Mouse (Mus musculus) lung, postnatal 10 days (tissue): ENCODE measurements at regions not wholly inside any gene's neighbourhood (a gene's known extent, or its start where the extent isn't known, plus 50 kb on each side); places are given as distances from the start of the nearest gene placed in this dataset.
"Not testable (repeated sequence)": the region's sequence is repeated elsewhere in the genome, so short reads cannot be mapped to it uniquely, and the experiment has no call there.

Source experiments
- DNase-seq: peaks from one replicate; pipeline ENCODE4 v3.0.0; 2021

- no peak for DNase-seq
Observed at GRCm38 (mm10) chr3:155662280-155662679, 569.0 kb downstream of the Lrriq3 start.

DNA sequence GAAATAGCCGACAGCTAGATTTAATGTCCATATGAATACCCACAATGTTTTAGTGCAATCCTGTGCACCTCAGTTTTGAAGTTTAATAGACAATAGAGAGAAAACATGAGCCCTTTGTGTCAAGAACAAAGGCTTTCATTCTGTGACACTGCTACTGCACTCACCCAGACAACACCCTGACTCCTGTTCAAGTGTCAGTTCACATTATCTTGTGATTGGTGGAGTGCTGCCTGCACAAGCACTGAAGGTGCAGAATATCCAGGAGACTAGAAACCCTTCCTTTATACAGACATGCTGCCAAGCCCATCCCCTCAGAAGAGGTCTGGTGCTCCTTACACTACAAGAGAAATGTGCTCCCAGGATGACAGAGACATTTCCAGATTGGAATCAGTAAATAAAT lies 579.3 kb downstream of the Lrriq3 start:
- no peak for DNase-seq

DNA sequence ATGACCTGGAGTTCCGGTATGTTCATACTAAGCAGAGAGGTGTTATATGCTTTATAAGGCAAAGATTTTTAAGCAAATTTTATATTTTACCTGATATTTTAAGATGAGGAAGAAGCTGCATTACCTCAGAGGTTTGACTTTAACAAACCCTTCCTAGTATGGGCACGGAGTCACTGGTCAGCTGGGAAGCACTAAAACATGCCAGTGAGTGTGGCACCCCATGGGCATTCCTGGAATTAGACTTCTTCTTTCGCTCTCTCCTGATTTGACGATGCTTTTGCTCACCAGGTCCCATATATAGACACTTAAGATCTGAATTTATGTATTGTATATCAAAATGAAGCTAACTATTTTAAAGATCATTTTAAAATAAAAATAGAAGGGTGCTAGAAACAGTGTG lies 587.0 kb downstream of the Lrriq3 start:
- DNase-seq: no peak

DNA sequence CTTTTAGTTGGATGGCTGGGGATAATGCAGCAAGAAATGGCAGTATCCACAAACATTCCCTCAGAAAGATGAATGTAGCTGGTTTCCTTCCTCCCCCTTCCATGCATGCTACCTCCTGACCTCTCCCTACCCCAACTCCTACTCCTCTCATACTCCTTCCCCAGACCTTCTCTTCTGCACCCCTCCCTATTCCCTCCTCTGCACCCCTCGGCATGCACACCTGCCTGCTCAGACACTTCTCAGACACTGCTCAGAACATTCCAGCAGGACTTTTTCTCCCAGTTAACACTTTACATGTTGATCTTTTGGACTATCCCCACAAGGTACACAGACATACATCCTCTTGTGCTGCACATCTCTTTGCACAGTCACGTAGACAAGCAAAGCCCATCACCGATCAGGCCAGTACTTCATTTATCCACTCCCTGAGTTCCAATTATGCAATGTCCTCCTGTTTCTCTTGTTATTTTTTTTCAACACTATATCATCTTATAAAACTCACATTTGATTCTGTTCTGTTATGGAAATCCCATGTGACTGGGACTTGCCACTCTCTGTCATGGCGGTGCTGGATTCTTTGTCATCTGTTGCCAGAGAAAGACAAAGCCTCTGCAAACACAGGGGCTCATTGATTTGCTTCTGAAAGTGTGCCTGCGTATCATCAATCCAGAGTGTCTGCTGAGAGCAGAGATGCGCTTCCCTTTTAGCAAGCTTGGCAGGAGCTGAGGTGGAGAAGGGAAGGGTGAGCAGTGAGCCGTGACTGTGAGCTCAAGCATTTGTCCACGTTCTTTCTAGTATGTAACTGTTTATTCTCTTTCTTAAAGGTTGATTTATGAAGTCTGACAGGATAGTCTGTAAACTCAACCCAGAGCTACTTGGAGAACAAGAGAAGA lies 589.9 kb downstream of the Lrriq3 start:
- DNase-seq: no peak

DNA sequence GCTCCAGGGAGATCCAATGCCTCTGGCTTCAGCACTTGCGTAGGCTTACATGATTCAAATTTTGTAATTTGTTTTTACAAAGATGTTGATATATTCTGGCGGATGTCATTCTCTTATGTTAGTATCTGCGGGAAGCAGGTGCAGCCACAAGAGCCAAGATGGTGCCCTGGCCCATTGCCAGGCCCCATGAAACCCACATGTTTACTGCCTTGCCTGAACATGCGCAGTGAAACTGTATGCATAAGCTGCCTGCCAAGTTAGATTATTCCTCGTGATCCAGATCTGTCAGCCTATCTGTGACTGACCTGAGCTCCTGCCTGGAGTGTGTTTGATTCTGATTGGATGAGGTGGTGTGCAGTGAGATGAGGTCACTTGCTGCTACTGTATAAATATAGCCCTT lies 595.1 kb downstream of the Lrriq3 start:
- DNase-seq: no peak

DNA sequence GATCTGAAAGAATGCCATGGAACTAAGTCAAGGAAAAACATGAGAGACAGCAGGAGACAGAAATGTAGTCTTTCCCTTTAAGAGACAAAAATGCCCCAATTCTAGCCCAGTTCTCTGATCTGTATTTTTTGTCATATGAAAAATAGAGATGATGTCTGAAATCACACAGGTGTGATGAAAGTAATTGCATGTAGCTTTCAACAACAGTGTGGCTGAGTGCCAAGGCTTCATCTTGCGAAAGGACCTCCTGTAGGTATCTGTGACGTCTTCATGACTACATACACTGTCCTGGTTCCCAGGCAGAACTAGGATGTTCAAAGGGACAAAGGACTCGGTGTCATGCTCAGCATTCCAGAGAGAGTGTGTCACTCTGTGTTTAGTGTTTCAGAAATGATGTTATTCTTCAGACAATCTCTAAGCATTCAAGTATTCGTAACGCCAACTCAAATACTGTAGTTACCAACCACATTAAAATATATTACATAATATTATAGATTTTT lies 629.8 kb downstream of the Lrriq3 start:
- no peak for DNase-seq

GRCm38 (mm10) chr3:155742421-155742820 lies 649.2 kb downstream of the Lrriq3 start:
- DNase-seq: no peak

DNA sequence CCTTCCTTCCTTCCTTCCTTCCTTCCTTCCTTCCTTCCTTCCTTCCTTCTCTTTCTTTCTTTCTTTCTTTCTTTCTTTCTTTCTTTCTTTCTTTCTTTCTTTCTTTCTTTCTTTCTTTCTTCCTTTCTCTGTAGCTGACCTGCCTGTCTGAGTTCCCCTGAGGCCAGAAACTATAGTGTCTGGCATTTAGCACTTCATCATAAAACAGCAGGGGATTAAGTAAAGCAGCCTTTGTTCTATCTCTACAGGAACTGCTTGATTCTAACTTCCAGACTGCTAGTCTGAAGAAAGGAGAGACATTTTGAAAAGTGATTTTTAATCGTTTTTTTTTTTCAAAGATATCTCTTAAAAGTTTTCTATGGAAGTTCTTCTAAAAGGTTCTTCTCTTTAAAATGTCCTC lies 653.4 kb downstream of the Lrriq3 start:
- not testable (repeated sequence) for DNase-seq

DNA sequence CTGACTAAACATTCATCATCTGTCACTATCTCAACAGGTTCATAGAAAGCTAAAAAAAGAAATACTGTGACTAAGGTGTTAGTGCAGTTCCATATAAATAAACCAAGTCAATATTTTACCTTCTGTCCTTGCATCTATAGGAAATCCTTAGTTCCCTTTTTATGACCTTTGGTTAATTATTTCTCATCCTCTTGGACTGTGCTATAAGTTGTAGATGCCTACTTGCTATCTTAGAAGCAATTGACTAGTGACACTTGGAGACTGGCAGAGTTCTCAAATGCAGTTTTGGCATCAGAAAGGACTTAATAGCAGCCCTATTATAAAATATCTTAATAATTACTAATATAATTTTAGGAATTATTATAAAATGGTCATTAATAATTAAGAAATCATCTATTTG lies 654.3 kb downstream of the Lrriq3 start:
- DNase-seq: no peak

DNA sequence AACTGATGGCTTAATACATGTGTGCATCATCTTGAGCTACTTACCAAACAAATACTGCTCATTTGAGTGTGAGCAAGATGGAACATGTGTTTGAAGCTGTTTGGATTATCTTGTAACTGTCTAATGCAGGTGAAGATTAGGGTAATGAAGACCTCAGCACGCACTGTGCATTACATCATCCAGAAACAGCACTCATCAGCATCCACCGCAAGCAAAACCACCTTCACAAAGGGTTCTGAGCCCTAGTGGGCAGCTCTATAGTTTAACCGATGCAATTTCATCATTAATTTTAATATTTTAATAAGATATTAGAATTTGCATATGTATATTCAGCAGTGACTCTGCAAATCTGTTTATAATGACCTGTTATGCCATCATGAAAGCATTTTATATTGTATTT lies 664.1 kb downstream of the Lrriq3 start:
- no peak for DNase-seq

DNA sequence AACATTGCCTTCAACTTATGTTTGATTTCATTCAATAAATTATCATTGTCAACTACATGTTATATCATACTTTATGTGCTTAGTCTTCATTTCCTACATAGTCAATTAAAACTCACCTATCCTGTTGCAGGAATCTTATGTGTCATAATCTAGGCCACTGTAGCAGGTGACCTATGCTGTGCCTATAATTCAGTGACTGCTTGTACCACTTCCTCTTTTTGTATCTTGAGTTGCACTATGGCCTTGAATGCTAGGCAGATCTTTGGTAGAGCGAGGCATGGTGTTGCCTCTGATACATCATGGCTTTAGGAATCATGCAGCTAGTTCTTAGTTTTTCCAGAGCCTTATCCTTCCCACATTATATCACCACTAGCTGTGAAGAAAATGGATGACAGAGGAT lies 682.8 kb downstream of the Lrriq3 start:
- no peak for DNase-seq

GRCm38 (mm10) chr3:155777025-155777424 lies 683.8 kb downstream of the Lrriq3 start:
- DNase-seq: no peak

DNA sequence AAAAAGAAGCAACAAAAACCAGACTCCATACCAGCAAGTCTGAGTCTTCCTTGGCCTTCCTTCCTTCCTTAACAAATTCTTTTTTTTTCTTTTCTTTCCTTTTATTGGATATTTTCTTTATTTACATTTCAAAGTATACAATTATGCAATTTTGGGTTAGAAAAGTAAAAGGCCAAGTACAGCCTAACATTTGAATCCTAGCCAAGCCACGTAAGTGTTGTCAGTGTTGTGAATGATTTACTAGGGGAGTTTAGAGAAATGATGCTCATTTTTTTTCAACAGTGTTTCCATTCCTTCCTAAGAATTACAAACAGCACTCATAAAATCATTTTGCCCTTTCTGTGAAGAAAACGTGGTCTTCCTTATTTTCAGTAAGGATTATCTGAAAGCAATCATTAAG lies 722.5 kb downstream of the Lrriq3 start:
- DNase-seq: no peak

- DNase-seq: no peak
Observed at GRCm38 (mm10) chr3:155824863-155825262, 731.6 kb downstream of the Lrriq3 start.

DNA sequence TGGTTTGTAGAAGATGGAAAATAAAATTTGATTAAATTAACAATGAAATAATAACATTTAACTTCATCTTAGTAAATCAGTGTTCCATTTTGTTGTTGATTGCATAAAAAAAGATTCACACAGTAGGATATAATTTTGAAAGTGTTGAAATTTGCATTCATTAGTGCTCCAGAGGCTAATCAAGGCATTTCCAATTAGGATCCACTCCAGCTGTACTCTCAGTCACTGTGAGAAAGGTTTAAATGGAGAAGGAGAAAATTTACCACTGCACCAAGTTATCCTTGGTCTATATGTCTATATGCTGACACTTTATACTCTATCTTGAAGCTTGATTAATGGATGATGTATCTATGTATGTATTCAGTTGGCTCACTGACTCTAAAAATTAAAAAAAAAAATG lies 695.3 kb upstream of the Negr1 start:
- DNase-seq: no peak

GRCm38 (mm10) chr3:155875696-155876095 lies 685.9 kb upstream of the Negr1 start:
- no peak for DNase-seq

DNA sequence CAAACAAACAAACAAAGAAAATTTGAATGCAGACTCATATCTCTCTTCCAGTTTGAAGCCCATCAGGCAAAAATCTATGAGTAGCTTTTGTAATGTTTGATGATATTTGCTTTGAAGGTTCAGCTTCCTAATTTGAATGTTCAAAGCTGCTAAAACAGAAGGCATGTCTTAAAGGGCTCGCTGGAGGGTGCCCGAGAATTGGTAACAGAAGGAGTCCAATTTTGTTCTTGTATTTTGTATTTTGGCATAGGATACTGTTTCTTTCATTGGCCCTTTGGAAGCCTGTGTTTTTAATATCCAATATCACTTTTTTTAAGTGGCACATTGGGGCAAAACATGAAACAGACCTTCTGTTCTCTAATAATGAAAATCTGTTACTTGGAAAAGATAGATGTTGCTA lies 683.2 kb upstream of the Negr1 start:
- DNase-seq: no peak

DNA sequence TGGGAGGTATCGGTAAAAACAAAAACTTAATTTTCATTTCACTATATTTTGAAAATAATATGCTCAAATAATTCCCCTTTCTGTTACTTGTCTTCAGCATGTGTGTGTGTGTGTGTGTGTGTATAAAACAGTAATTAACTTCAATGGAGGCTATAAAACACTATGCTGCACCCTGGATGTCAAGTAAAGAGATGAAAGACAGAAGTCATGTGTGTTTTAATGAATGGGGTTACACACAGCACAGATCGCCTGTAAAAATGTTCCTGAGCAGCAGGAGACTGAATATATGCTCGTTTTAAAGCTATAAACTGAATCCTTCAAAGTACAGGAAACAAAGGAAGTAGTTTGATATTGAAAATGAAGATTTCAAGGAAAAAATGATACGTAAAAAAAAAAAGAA lies 680.9 kb upstream of the Negr1 start:
- DNase-seq: no peak

DNA sequence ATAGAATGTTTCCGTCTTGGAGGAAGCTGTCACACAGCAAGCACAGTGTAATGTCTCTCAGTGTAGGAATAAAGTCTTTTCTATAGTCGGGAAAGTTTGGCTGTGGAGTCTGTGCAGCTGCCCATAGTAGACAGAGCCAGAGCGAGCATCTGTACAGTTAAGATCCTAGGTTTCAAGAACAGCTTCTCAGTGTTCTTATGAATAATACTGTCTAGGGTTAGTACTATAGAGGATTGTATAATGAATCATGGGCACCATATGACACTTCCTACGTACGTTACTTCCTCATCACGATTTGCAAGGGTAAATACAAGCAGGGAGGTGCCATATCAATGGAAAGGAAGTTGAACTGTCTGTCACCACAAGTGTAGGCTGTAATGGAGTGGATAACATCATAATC lies 645.6 kb upstream of the Negr1 start:
- DNase-seq: no peak

- no peak for DNase-seq
Observed at GRCm38 (mm10) chr3:155942896-155943295, 618.7 kb upstream of the Negr1 start.

- DNase-seq: no peak
Observed at GRCm38 (mm10) chr3:155944042-155944735, 617.4 kb upstream of the Negr1 start.

- DNase-seq: no peak
Observed at GRCm38 (mm10) chr3:155945188-155945587, 616.4 kb upstream of the Negr1 start.

DNA sequence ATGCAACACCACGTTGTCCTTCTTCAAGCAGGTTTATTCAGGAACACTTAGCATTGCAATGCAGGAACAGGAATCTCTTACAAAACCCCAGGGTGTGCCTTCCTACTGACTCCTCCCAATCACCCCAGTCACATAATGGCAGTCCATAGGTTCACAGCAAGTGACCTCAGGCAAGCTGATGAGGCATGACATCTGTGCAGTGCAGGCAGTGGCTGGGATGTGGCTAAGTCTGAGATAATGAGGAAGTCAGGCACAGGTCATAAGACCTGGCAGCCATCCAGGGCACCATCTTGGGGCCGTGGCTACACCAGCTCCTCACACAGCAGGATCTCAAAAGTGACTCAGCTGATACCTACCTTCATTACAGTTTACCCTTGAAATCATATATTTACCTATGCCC lies 599.1 kb upstream of the Negr1 start:
- not testable (repeated sequence) for DNase-seq

- DNase-seq: no peak
Observed at GRCm38 (mm10) chr3:155979636-155980035, 582.0 kb upstream of the Negr1 start.
